ENCODE assay signal across 32 mouse cellular contexts in genomic region chr11:54206993-54207392, GRCm38 (mm10). TPM values are rescaled to one million over a fixed set of nuclear protein-coding genes. Genes with fewer than 3 reads are reported as not detected.
DNase-seq lines count a peak whose midpoint lies in the region; ATAC-seq and TF ChIP-seq lines count a peak whose summit lies in the region.
"Had no signal": no experiment of that assay in that cellular context is flagged by ENCODE, and none has a peak within 500 bp of the region (broad histone marks: within the 10 kb centered on the region; RNA-seq: fewer than 3 reads in every experiment).

No protein-coding gene starts in this region.

- H3K9me3 ChIP-seq in kidney, embryonic 14.5 days (ENCODE audit: control insufficient read depth, low read length), result no peaks in the 10 kb centered on the region
- H3K9me3 ChIP-seq in lung, embryonic 16.5 days (ENCODE audit: control insufficient read depth, low read length), result no peaks in the 10 kb centered on the region
- no peaks in the 10 kb centered on the region for H3K9me3 ChIP-seq in MEL (replicated peaks; ENCODE audit: insufficient read depth, low read length)
- H3K9me3 ChIP-seq: forebrain, embryonic 10.5 days; forebrain, embryonic 13.5 days; heart, embryonic 13.5 days; hindbrain, embryonic 12.5 days; hindbrain, embryonic 15.5 days had no signal

- WGBS in kidney, adult 2 months, result 67% methylated on average over 5 of the region's 5 CpGs
- WGBS in kidney, embryonic 14.5 days, result 66% methylated on average over 5 of the region's 5 CpGs
- 39% methylated on average over 5 of the region's 5 CpGs for WGBS in lung, embryonic 16.5 days
- WGBS in cerebellum, adult 2 months, result 76% methylated on average over 5 of the region's 5 CpGs

- TF ChIP-seq POLR2A in kidney, adult 2 months (IDR thresholded peaks at IDR 0.05; ENCODE audit: low read depth, low read length), result no peak
- no peak for TF ChIP-seq POLR2A in MEL (IDR thresholded peaks at IDR 0.05; ENCODE audit: control insufficient read depth in 1 of 2, insufficient read depth in 1 of 2, low read depth in 1 of 2, low read length in 2 of 2, poor library complexity in 1 of 2)
- no peak for TF ChIP-seq POLR2A in cerebellum, adult 2 months (IDR thresholded peaks at IDR 0.05; ENCODE audit: borderline replicate concordance, insufficient read depth, low read length)

- H3K9ac ChIP-seq in kidney, embryonic 14.5 days (ENCODE audit: low read depth, low read length), result no peak overlapping the region
- H3K9ac ChIP-seq in lung, embryonic 16.5 days (ENCODE audit: low read length), result no peak overlapping the region
- H3K9ac ChIP-seq in MEL (ENCODE audit: control insufficient read depth, low read depth, low read length, poor library complexity, severe bottlenecking), result no peak overlapping the region
- H3K9ac ChIP-seq: forebrain, embryonic 13.5 days; heart, embryonic 13.5 days; hindbrain, embryonic 12.5 days; hindbrain, embryonic 15.5 days had no signal

- peak; percentile 11 for DNase-seq in kidney, adult 2 months
- peak; percentile 3 for DNase-seq in kidney, postnatal 14 days
- DNase-seq in kidney, postnatal 36 days, result no peak
- no peak for DNase-seq in lung, adult 18-20 months
- peak; percentile 34 for DNase-seq in MEL (ENCODE audit: low read depth, low spot score)
- no peak for DNase-seq in cerebellum, adult 2 months
- DNase-seq: adrenal gland, adult 8-10 months; adrenal gland, postnatal 25 days; cerebellum, adult 11-12 months; cerebellum, adult 9-10 months; cerebellum, postnatal 14 days; gastrocnemius, postnatal 10 days; gastrocnemius, postnatal 36 days had no signal

- no peaks in the 10 kb centered on the region for H3K36me3 ChIP-seq in kidney, adult 2 months (ENCODE audit: control insufficient read depth, insufficient read depth, low read length)
- H3K36me3 ChIP-seq in kidney, embryonic 14.5 days (ENCODE audit: control insufficient read depth, insufficient read depth, low read length), result no peaks in the 10 kb centered on the region
- no peaks in the 10 kb centered on the region for H3K36me3 ChIP-seq in lung, embryonic 16.5 days (ENCODE audit: control insufficient read depth, insufficient read depth, low read length)
- H3K36me3 ChIP-seq in MEL (ENCODE audit: control insufficient read depth in 1 of 2, insufficient read depth in 2 of 2, low read length in 2 of 2), result peaks cover 0 to 24% of the 10 kb centered on the region in 2 experiments; a peak in 2 of 4 replicates
- H3K36me3 ChIP-seq: forebrain, embryonic 10.5 days; heart, embryonic 13.5 days; hindbrain, embryonic 12.5 days; hindbrain, embryonic 15.5 days had no signal

- no peak overlapping the region for H3K4me3 ChIP-seq in kidney, adult 2 months (ENCODE audit: insufficient read depth, low read depth, low read length)
- H3K4me3 ChIP-seq in kidney, embryonic 14.5 days (ENCODE audit: low read length), result no peak overlapping the region
- H3K4me3 ChIP-seq in lung, embryonic 16.5 days (ENCODE audit: low read length), result no peak overlapping the region
- H3K4me3 ChIP-seq in MEL (ENCODE audit: control insufficient read depth in 1 of 2, insufficient read depth in 1 of 2, low read depth in 2 of 2, low read length in 2 of 2), result no peak overlapping the region
- H3K4me3 ChIP-seq in cerebellum, adult 2 months (replicated peaks; ENCODE audit: insufficient read depth, low read depth, low read length), result no peak overlapping the region
- H3K4me3 ChIP-seq: forebrain, embryonic 10.5 days; forebrain, embryonic 13.5 days; heart, embryonic 13.5 days; hindbrain, embryonic 12.5 days; hindbrain, embryonic 15.5 days had no signal

- H3K4me2 ChIP-seq in kidney, embryonic 14.5 days (replicated peaks; ENCODE audit: low read depth, low read length), result no peak overlapping the region
- no peak overlapping the region for H3K4me2 ChIP-seq in lung, embryonic 16.5 days (ENCODE audit: low read depth, low read length)
- H3K4me2 ChIP-seq: forebrain, embryonic 13.5 days; heart, embryonic 13.5 days; hindbrain, embryonic 12.5 days; hindbrain, embryonic 15.5 days had no signal

- no peak overlapping the region for H3K27ac ChIP-seq in kidney, adult 2 months (ENCODE audit: insufficient read depth, low read depth, low read length)
- H3K27ac ChIP-seq in kidney, embryonic 14.5 days (ENCODE audit: low read depth, low read length), result no peak overlapping the region
- no peak overlapping the region for H3K27ac ChIP-seq in lung, embryonic 16.5 days (ENCODE audit: low read length)
- no peak overlapping the region for H3K27ac ChIP-seq in MEL (ENCODE audit: control insufficient read depth, low read depth, low read length)
- no peak overlapping the region for H3K27ac ChIP-seq in cerebellum, adult 2 months (ENCODE audit: insufficient read depth, low read length)
- H3K27ac ChIP-seq: forebrain, embryonic 10.5 days; forebrain, embryonic 13.5 days; heart, embryonic 13.5 days; hindbrain, embryonic 12.5 days; hindbrain, embryonic 15.5 days had no signal

- ATAC-seq in kidney, embryonic 14.5 days (ENCODE audit: low FRiP score, low TSS enrichment), result no peak; the same call in 1 of the 2 replicates
- ATAC-seq in lung, embryonic 16.5 days (ENCODE audit: low read depth), result peak; percentile 65
- ATAC-seq: activated CD4-positive, CD25-positive, alpha-beta regulatory T cell, adult 4 months; CD4-positive, CD25-positive, alpha-beta regulatory T cell, adult 4 months; forebrain, embryonic 13.5 days; forebrain, embryonic 16.5 days had no signal

- H3K79me2 ChIP-seq in MEL (ENCODE audit: control insufficient read depth, insufficient read depth, low read length, poor library complexity), result no peaks in the 10 kb centered on the region

- TF ChIP-seq CTCF in kidney, adult 2 months (conservative IDR thresholded peaks at IDR 0.05; ENCODE audit: insufficient read depth, insufficient read length, low read depth, low read length), result no peak
- no peak for TF ChIP-seq CTCF in MEL (IDR thresholded peaks at IDR 0.05 in 2 of 3, conservative IDR thresholded peaks at IDR 0.05 in 1 of 3; ENCODE audit: control insufficient read depth in 1 of 3, insufficient read depth in 1 of 3, low read depth in 2 of 3, low read length in 3 of 3, poor library complexity in 1 of 3, severe bottlenecking in 1 of 3)
- TF ChIP-seq CTCF in cerebellum, adult 2 months (IDR thresholded peaks at IDR 0.05; ENCODE audit: borderline replicate concordance, insufficient read depth, low read depth, low read length), result no peak

- no peak for TF ChIP-seq RAD21 in MEL (IDR thresholded peaks at IDR 0.05; ENCODE audit: low read depth, low read length)

- H3K27me3 ChIP-seq in kidney, adult 2 months (replicated peaks; ENCODE audit: control insufficient read depth, insufficient read depth, low read length), result no peaks in the 10 kb centered on the region
- H3K27me3 ChIP-seq in kidney, embryonic 14.5 days (ENCODE audit: control insufficient read depth, insufficient read depth, low read length), result no peaks in the 10 kb centered on the region
- H3K27me3 ChIP-seq in lung, embryonic 16.5 days (ENCODE audit: control insufficient read depth, insufficient read depth, low read depth, low read length), result no peaks in the 10 kb centered on the region
- H3K27me3 ChIP-seq in MEL (ENCODE audit: control insufficient read depth in 1 of 2, insufficient read depth in 2 of 2, low read length in 2 of 2), result no peaks in the 10 kb centered on the region
- H3K27me3 ChIP-seq in cerebellum, adult 2 months (ENCODE audit: control insufficient read depth, insufficient read depth, low read length), result no peaks in the 10 kb centered on the region
- H3K27me3 ChIP-seq: forebrain, embryonic 13.5 days; heart, embryonic 13.5 days; hindbrain, embryonic 12.5 days; hindbrain, embryonic 15.5 days had no signal

- no peak for TF ChIP-seq EP300 in MEL (IDR thresholded peaks at IDR 0.05; ENCODE audit: low read depth in 1 of 2, low read length in 2 of 2)

- H3K4me1 ChIP-seq in kidney, adult 2 months (ENCODE audit: control insufficient read depth, insufficient read depth, low read length), result no peaks in the 10 kb centered on the region
- no peaks in the 10 kb centered on the region for H3K4me1 ChIP-seq in kidney, embryonic 14.5 days (ENCODE audit: control insufficient read depth, insufficient read depth, low read length)
- H3K4me1 ChIP-seq in lung, embryonic 16.5 days (replicated peaks; ENCODE audit: control insufficient read depth, insufficient read depth, low read length), result no peaks in the 10 kb centered on the region
- peaks cover 1 to 39% of the 10 kb centered on the region in 2 experiments; a peak in 3 of 4 replicates for H3K4me1 ChIP-seq in MEL (ENCODE audit: control insufficient read depth in 1 of 2, insufficient read depth in 2 of 2, low read length in 2 of 2)
- no peaks in the 10 kb centered on the region for H3K4me1 ChIP-seq in cerebellum, adult 2 months (ENCODE audit: control insufficient read depth, insufficient read depth, low read length)
- H3K4me1 ChIP-seq: forebrain, embryonic 10.5 days; forebrain, embryonic 13.5 days; hindbrain, embryonic 12.5 days; hindbrain, embryonic 15.5 days had no signal

TF ChIP-seq in MEL, 35 proteins besides CTCF, POLR2A, EP300 and RAD21:
- no peak for TF ChIP-seq MAZ (IDR thresholded peaks at IDR 0.05; ENCODE audit: low read depth, low read length)
- peak; percentile 37; the same call in 1 of the 2 replicates for TF ChIP-seq GATA1 (IDR thresholded peaks at IDR 0.05; ENCODE audit: low read depth, low read length)

RNA-seq across cellular contexts. Expression of gene Csf2, which starts 42.5 kb away (rescaled TPM):
- not detected in 2 replicates for polyA plus RNA-seq in kidney, adult 2 months (2012; rRNA removed)
- polyA plus RNA-seq in kidney, embryonic 14.5 days (2014; fragmentation: Nextera tagmentation; extraction: Ambion mirVana), result not detected in 2 replicates
- polyA plus RNA-seq in lung, embryonic 16.5 days (2015; fragmentation: Nextera tagmentation; extraction: Ambion mirVana), result 1.2 and 2.5 TPM in 2 replicates
- not detected in 2 replicates for total RNA-seq in MEL (2012; rRNA removed)
- under 1 TPM in 1 of 2 experiments, not detected in 1; 0.15 TPM for polyA plus RNA-seq in MEL (2012; ENCODE audit: insufficient read depth in 1 of 2, insufficient read length in 2 of 2, low read depth in 1 of 2, low replicate concordance in 2 of 2, missing spikeins in 1 of 2)
- polyA plus RNA-seq in cerebellum, adult 2 months (2012; rRNA removed), result not detected in 2 replicates
- total RNA-seq: adrenal gland, adult 8-10 months; adrenal gland, postnatal 25 days; gastrocnemius, adult 18-20 months; gastrocnemius, postnatal 10 days; gastrocnemius, postnatal 36 days; granulocyte monocyte progenitor cell, adult 5-6 weeks; heart, postnatal 25 days; hematopoietic stem cell, adult 5-6 weeks had no signal
- polyA plus RNA-seq: brain, embryonic 14.5 days; C2C12; embryonic facial prominence, embryonic 11.5 days; embryonic facial prominence, embryonic 14.5 days; forebrain, embryonic 10.5 days; forebrain, embryonic 13.5 days; forebrain, embryonic 16.5 days; heart, embryonic 13.5 days; heart, embryonic 16.5 days; hindbrain, embryonic 12.5 days; hindbrain, embryonic 15.5 days had no signal

Comparison
In these comparisons a context has a peak if more than half of its experiments do, and no peak if none do; other contexts are left out.
1. DNase-seq: peak in kidney, adult 2 months (single experiment), kidney, postnatal 14 days (single experiment) and MEL (single experiment); none in kidney, postnatal 36 days (0 of 2), lung, adult 18-20 months (0 of 2) and cerebellum, adult 2 months (0 of 2).